Mouse (Mus musculus) spleen, adult 2 months (tissue): ENCODE data around the gene Cyba.

ENCODE experiments used
- CTCF ChIP-seq: fragments of 200-500 bp; IDR thresholded peaks from 2 replicates; pipeline ENCODE4 v1.5.1; 2011; ENCODE audit warnings: mild to moderate bottlenecking, inconsistent platforms; ENCODE audit not compliant: insufficient read depth, insufficient read length, insufficient replicate concordance; ENCODE audit errors: extremely low read depth
- POLR2A ChIP-seq: fragments of 200-500 bp; IDR thresholded peaks from 2 replicates; pipeline ENCODE4 v1.6.1; 2011; ENCODE audit warnings: low read depth, low read length, inconsistent platforms

GRCm38 (mm10) chr8:122452154-122452553 lies 19.4 kb upstream of the Cyba start:
- TF ChIP-seq CTCF (no peak), POLR2A (no peak)
